Mouse (Mus musculus) embryonic fibroblast, embryonic 13.5 days (primary cell): ENCODE measurements at regions not wholly inside any gene's neighbourhood (a gene's known extent, or its start where the extent isn't known, plus 50 kb on each side); places are given as distances from the start of the nearest gene placed in this dataset.

Source experiments
- CTCF ChIP-seq: IDR thresholded peaks from 2 replicates; pipeline ENCODE4 v1.5.1; 2011; ENCODE audit warnings: mild to moderate bottlenecking, control low read depth, low read length, moderate library complexity, borderline replicate concordance; ENCODE audit not compliant: insufficient read depth
- POLR2A ChIP-seq: IDR thresholded peaks from 2 replicates; pipeline ENCODE4 v1.6.1; 2011; ENCODE audit warnings: low read depth, mild to moderate bottlenecking, control low read depth, low read length, moderate library complexity

DNA sequence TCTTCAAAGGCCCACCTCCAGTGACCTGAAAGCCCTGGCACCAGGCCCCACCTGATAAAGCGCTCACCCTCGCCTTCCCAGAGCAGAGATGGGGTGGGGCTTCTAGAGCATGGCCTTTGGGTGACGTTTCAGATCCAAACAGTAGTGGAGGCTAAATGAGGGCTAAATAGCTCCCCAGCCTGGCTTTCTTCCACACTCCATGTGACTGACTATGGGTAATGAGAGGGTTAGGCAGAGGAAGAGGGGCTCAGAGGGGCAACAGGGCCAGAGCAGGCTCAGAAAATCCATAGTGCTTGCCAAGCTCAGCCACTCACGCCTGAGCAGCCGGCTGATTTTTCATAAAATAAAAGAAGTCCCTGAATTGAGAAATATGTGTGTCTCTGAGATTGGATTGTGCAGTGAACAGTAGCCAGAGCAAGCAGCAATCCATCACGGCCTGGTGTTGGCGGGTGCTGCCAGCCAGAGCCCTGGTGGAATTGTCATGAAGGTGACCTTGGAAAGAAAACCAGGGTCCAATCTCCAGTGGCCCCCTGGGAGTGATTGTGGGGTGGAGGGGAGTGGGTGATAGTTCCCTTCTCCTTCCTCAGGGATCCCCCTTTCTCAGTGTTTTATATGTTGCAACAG, 128.9 kb downstream of the Dmrta2 start:
- TF ChIP-seq CTCF (no peak), POLR2A (no peak)
